Mouse (Mus musculus) heart, embryonic 15.5 days (tissue): ENCODE data around the gene Csad. TPM values are rescaled to one million over a fixed set of nuclear protein-coding genes. Genes with fewer than 3 reads are reported as not detected.

ENCODE experiments used
- ATAC-seq: fragments of 200-750 bp; cut with Nextera tagmentation; replicated peaks from 2 replicates; pipeline ENCODE4 v1.8.0; 2017; ENCODE audit warnings: low read depth, moderate TSS enrichment; ENCODE audit not compliant: insufficient number of reproducible peaks, insufficient read depth, low FRiP score
- H3K27ac ChIP-seq: fragments of 300-500 bp; sonication (generic); 2 replicates; pipeline ENCODE4 v1.5.1; 2015; ENCODE audit warnings: mild to moderate bottlenecking, inconsistent platforms
- H3K27me3 ChIP-seq: fragments of 300-500 bp; sonication (generic); 2 replicates; pipeline ENCODE4 v1.6.1; 2015; ENCODE audit warnings: inconsistent platforms
- H3K36me3 ChIP-seq: fragments of 300-500 bp; sonication (generic); 2 replicates; pipeline ENCODE4 v1.6.1; 2015; ENCODE audit warnings: mild to moderate bottlenecking, inconsistent platforms
- H3K4me1 ChIP-seq: fragments of 300-500 bp; sonication (generic); replicated peaks from 2 replicates; pipeline ENCODE4 v1.6.1; 2015; ENCODE audit warnings: inconsistent platforms
- H3K4me2 ChIP-seq: fragments of 300-500 bp; sonication (generic); 2 replicates; pipeline ENCODE4 v1.6.1; 2015; ENCODE audit warnings: inconsistent platforms, mild to moderate bottlenecking, moderate library complexity
- H3K4me3 ChIP-seq: fragments of 300-500 bp; sonication (generic); 2 replicates; pipeline ENCODE4 v1.5.1; 2015; ENCODE audit warnings: mild to moderate bottlenecking, inconsistent platforms
- H3K9ac ChIP-seq: fragments of 300-500 bp; sonication (generic); 2 replicates; pipeline ENCODE4 v1.6.1; 2015; ENCODE audit warnings: mild to moderate bottlenecking, inconsistent platforms
- H3K9me3 ChIP-seq: fragments of 300-500 bp; sonication (generic); replicated peaks from 2 replicates; pipeline ENCODE4 v1.6.1; 2016; ENCODE audit warnings: inconsistent platforms
- WGBS: fragments of 180-500 bp; shearing (Covaris S2); methylation state at CpG from one replicate; pipeline ENCODE4 v1.1.7; 2015; ENCODE audit warnings: mixed read lengths; 5-methylcytosine and 5-hydroxymethylcytosine counted together
- polyA plus RNA-seq: library from polyadenylated mRNA; unstranded; fragments of >200 nt; fragmentation: Nextera tagmentation; extraction: Ambion mirVana; gene quantifications from 2 replicates; pipeline ENCODE4 v1.2.1, GENCODE M21; 2015

Gene Csad
- polyA plus RNA-seq, 1 experiment from 2014 or later, result 31.1 TPM

DNA sequence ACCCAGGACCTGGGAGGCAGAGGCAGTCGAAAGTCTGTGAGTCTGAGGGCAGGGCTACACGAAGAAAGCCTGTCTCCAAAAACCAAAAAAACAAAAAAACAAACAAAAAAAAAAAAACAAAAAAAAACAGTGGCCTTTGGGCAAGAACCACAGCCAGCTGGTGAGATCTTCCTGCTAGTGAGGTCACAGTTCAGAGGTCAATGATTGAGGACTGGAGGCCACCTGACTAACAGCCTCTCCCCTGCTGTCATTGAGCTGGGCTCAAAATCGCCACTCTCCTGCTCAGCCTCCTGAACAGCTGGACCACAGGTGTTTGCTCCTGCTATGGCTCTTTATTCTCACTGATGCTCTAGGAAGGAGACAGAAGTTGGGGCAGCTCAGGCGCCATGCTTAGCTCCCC lies 51.9 kb downstream of the Csad start:
- no peaks in the 10 kb centered on the region for H3K9me3 ChIP-seq
- H3K36me3 ChIP-seq, result no peaks in the 10 kb centered on the region
- no peak overlapping the region for H3K4me2 ChIP-seq
- H3K9ac ChIP-seq, result no peak overlapping the region
- H3K4me3 ChIP-seq, result no peak overlapping the region
- WGBS, result 54% methylated on average over 4 of the region's 4 CpGs
- peaks cover 12% of the 10 kb centered on the region for H3K4me1 ChIP-seq
- H3K27ac ChIP-seq, result no peak overlapping the region
- H3K27me3 ChIP-seq, result no peaks in the 10 kb centered on the region
- ATAC-seq, result no peak

DNA sequence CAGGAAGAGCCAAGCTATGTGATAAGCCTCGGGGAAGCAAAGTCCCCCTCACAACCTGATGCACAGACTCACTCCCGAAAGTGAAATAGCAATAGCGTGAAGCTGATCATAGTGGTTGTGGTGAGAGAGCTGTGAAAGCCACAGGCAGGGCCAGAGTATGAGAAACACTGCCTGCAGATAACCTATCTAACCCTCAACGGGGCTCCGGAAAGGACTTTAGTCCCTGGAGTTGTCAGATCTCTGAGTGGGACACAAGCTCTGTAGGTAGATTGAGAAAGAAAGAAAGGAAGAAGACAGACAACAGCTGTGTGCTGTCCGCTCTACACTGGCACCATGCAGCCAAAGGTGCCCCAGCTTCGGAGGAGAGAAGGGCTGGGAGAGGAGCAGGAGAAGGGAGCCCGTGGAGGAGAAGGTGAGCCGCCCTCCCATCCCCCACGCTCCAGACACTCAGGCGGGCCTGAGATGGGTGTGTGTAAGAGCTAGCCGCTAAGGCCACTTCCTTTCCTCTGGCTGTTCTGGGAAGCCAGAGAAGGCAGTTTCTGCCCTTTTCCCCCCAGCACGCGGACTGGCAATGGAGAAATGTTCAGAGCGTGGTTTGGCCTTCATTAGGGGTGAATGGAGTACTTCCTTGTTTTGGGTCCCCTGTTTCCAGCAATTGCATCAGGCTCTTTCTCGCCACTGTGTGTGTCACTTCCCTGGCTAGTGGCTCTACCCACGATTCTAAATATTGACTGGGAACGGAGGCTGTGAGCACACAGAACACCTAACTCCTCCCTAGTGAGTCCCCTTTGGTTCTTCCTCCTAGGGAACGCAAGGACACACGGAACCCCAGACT lies 54.0 kb downstream of the Csad start, which contains the start of gene Soat2:
Soat2 (plus strand) TSS at position 226 of the 835 bp plus-strand sequence.
- ATAC-seq, result no peak; the same call in 1 of the 2 replicates
- Histone ChIP-seq H3K4me2 (peak within 1 kb of the TSS; percentile 40), H3K27ac (no peak within 1 kb of the TSS), H3K36me3 (no peaks in the 10 kb centered on the region), H3K9ac (no peak within 1 kb of the TSS), H3K27me3 (peaks cover 6% of the 10 kb centered on the region), H3K9me3 (no peaks in the 10 kb centered on the region), H3K4me3 (no peak within 1 kb of the TSS), H3K4me1 (peaks cover 14% of the 10 kb centered on the region)
- 31% methylated on average over 20 of the region's 20 CpGs for WGBS

DNA sequence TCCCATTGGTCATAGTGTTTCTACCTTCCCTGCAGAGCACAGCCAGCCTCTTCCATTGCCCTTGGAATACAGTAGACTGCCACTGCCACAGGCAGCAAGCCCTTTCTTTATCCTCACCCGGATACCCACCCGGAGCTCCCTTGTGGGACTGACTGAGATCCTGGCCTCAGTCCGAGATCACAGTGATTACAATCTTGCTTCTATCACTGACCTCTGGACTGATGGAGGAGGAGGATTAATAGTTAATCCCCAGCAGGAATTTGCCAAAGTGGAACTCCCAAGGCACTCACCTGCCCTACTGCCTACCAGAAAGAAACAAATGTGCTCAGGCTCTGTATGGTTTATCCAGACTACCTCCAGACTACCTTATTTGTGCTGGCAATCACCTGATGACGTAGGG lies 55.0 kb downstream of the Csad start:
- 59% methylated on average over 4 of the region's 4 CpGs for WGBS
- H3K9ac ChIP-seq, result no peak overlapping the region
- H3K27me3 ChIP-seq, result peaks cover 15% of the 10 kb centered on the region
- no peak for ATAC-seq
- no peak overlapping the region for H3K4me2 ChIP-seq
- no peak overlapping the region for H3K4me3 ChIP-seq
- no peaks in the 10 kb centered on the region for H3K36me3 ChIP-seq
- no peak overlapping the region for H3K27ac ChIP-seq
- peaks cover 20% of the 10 kb centered on the region for H3K4me1 ChIP-seq
- H3K9me3 ChIP-seq, result no peaks in the 10 kb centered on the region

DNA sequence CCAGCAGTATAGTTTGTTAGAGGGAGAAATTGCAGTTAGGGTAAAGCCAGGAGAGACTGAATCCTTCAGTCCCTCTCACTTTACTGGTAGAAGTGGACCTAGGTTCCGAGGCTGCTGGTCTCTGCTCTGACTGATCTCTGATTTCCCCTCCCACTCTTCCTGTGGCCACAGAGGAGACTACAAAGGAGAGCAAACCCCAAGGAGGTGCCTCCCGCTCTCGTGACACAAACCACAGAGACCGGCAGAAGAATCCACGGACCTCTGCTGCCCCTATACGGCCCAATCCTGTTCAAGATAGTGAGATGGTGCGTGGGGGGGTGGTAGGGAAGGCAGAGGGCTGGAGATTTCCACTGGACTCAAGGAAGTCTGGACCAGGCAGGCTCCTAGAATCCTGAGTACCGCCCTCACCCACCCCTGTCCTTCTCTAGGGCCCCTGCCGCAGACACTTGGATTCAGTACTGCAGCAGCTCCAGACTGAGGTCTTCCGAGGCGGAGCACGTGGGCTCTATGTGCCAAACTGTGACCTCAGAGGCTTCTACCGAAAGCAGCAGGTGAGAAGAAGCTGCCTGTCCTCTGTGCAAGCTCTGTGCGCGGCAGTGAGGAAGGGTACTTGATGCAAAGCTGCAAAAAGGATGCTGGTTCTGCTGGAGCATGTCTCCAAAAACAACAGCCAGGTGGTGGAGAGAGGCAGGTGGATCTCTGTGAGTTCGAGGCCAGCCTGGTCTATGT lies 56.7 kb downstream of the Csad start:
- peaks cover 32% of the 10 kb centered on the region for H3K4me1 ChIP-seq
- no peak overlapping the region for H3K27ac ChIP-seq
- peaks cover 28% of the 10 kb centered on the region for H3K27me3 ChIP-seq
- H3K9me3 ChIP-seq, result no peaks in the 10 kb centered on the region
- H3K4me2 ChIP-seq, result no peak overlapping the region
- H3K4me3 ChIP-seq, result no peak overlapping the region
- H3K9ac ChIP-seq, result no peak overlapping the region
- no peak for ATAC-seq
- WGBS, result 51% methylated on average over 16 of the region's 16 CpGs
- no peaks in the 10 kb centered on the region for H3K36me3 ChIP-seq

DNA sequence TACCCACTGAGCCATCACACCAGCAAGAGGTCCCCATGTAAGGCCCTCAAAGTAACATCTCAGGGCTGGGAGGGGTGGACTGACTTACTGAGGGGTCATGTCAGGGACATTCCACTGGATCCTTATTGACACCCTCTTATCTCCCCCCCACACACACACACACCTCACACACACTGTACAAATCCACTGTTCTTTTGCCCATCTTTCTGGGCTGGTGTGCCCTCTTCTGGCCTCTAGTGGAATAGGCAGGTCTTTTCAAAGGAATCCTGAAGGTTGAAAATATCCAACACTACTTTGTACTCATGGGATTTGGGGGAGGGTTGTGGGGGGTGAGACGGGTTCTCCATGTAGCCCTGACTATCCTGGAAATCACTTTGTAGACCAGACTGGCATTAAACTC lies 57.6 kb downstream of the Csad start:
- H3K9me3 ChIP-seq, result no peaks in the 10 kb centered on the region
- 0% methylated on average over 1 of the region's 1 CpGs for WGBS
- H3K27ac ChIP-seq, result no peak overlapping the region
- peaks cover 32% of the 10 kb centered on the region for H3K4me1 ChIP-seq
- H3K9ac ChIP-seq, result no peak overlapping the region
- H3K27me3 ChIP-seq, result peaks cover 28% of the 10 kb centered on the region
- no peaks in the 10 kb centered on the region for H3K36me3 ChIP-seq
- ATAC-seq, result no peak
- H3K4me3 ChIP-seq, result no peak overlapping the region
- no peak overlapping the region for H3K4me2 ChIP-seq

DNA sequence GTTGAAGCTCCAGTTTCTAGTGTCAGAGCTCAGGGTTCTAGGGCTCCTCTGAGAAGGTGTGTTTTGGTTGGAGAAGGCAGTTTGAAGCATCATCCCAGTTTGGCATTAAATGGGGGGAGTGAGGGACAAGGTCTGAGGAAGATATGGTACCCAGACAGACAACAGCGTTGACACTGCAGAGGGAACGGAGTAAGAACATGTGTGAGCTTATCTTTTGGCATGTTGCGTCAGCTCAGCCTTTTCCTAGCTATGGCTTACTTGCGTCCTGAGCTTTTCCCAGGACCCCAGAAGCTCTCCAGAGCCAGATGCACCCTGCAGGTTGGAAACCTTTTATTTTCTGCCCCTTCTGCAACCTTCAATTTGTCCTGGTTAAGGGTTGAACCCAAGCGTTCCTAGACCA lies 58.4 kb downstream of the Csad start:
- no peak for ATAC-seq
- Histone ChIP-seq H3K27ac (no peak overlapping the region), H3K4me1 (peaks cover 34% of the 10 kb centered on the region), H3K9ac (no peak overlapping the region), H3K9me3 (no peaks in the 10 kb centered on the region), H3K27me3 (peaks cover 28% of the 10 kb centered on the region), H3K36me3 (no peaks in the 10 kb centered on the region), H3K4me2 (no peak overlapping the region), H3K4me3 (no peak overlapping the region)
- WGBS, result 60% methylated on average over 5 of the region's 5 CpGs

DNA sequence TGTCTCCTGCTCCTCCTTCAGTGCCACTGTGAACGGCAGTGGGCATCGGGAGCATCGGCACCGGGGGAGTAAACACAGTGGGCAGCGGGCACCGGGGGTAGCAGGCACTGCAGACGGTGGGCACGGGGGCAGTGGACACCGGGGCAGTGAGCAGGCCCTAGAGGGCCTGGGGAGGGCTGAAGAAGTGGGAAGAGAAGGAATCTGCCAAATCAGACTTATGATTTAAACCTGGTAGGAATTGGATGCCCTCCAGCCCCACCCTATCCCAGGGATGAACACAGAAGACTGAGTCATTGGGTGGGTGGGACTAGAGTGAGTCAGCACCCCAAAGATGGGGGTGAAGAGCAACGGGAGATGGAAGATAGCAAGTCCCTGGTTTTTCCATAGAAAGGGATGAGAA lies 59.2 kb downstream of the Csad start:
- Histone ChIP-seq H3K4me3 (no peak overlapping the region), H3K9me3 (no peaks in the 10 kb centered on the region), H3K4me2 (no peak overlapping the region), H3K36me3 (no peaks in the 10 kb centered on the region), H3K9ac (no peak overlapping the region), H3K4me1 (peaks cover 29% of the 10 kb centered on the region), H3K27ac (no peak overlapping the region), H3K27me3 (peaks cover 28% of the 10 kb centered on the region)
- 81% methylated on average over 10 of the region's 10 CpGs for WGBS
- ATAC-seq, result no peak

DNA sequence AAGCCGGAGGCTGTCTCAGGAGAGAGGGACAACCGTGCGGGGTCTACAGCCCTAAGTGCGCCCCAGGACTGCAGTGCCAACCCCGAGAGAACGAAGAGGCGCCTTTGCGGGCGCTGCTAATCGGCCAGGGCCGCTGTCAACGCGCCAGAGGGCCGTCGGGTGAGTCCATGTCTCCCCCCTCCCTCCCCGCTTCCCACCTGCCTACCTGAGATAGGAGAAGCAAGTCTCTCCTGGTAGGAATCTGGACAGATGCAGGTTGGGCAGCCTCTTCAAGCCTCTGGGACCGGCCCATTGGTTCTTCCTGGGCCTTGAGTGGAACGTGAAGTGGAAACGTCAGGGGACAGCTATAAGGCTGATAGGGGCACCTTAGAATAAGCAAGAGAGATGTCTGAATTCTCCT lies 59.8 kb downstream of the Csad start:
- WGBS, result 12% methylated on average over 19 of the region's 19 CpGs
- peaks cover 24% of the 10 kb centered on the region for H3K4me1 ChIP-seq

DNA sequence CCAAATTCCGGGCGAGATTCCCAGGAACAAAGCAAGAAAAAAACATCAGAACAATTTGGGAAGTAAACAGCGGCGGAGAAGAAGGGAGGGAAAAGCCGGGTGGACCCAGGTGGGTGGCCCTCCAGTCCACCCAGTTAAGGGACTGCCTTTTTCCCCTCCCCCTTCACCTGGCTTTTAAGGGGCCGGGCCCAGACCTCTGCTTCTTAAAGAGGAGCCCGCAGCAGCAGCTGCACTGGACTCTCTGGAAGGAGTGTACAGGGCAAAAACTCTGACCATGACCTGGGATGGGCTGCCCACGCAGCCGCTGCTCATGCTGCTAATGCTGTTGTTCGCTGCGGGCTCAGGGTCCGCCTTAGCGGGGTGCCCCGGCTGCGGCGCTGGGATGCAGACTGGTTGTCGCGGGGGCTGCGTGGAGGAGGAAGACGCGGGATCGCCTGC lies 60.2 kb downstream of the Csad start, which contains the start of gene Igfbp6:
Igfbp6 (plus strand) TSS at position 89 of the 438 bp plus-strand sequence.
- no peak within 1 kb of the TSS for H3K27ac ChIP-seq
- H3K9me3 ChIP-seq, result no peaks in the 10 kb centered on the region
- no peaks in the 10 kb centered on the region for H3K36me3 ChIP-seq
- peak within 1 kb of the TSS; percentile 42 for H3K4me2 ChIP-seq
- peaks cover 24% of the 10 kb centered on the region for H3K4me1 ChIP-seq
- peaks cover 28% of the 10 kb centered on the region for H3K27me3 ChIP-seq
- peak within 1 kb of the TSS; percentile 0; the same call in 1 of the 2 replicates for H3K9ac ChIP-seq
- no peak for ATAC-seq
- peak within 1 kb of the TSS; percentile 9; the same call in 1 of the 2 replicates for H3K4me3 ChIP-seq
- WGBS, result 20% methylated on average over 22 of the region's 22 CpGs

More for the DNA sequence above, 59.8 kb downstream of the Csad start:
- Histone ChIP-seq H3K9ac (peak overlapping the region; percentile 0; the same call in 1 of the 2 replicates), H3K27ac (no peak overlapping the region), H3K9me3 (no peaks in the 10 kb centered on the region), H3K4me2 (peak overlapping the region; percentile 42), H3K36me3 (no peaks in the 10 kb centered on the region), H3K4me3 (peak overlapping the region; percentile 9; the same call in 1 of the 2 replicates), H3K27me3 (peaks cover 28% of the 10 kb centered on the region)
- no peak for ATAC-seq

DNA sequence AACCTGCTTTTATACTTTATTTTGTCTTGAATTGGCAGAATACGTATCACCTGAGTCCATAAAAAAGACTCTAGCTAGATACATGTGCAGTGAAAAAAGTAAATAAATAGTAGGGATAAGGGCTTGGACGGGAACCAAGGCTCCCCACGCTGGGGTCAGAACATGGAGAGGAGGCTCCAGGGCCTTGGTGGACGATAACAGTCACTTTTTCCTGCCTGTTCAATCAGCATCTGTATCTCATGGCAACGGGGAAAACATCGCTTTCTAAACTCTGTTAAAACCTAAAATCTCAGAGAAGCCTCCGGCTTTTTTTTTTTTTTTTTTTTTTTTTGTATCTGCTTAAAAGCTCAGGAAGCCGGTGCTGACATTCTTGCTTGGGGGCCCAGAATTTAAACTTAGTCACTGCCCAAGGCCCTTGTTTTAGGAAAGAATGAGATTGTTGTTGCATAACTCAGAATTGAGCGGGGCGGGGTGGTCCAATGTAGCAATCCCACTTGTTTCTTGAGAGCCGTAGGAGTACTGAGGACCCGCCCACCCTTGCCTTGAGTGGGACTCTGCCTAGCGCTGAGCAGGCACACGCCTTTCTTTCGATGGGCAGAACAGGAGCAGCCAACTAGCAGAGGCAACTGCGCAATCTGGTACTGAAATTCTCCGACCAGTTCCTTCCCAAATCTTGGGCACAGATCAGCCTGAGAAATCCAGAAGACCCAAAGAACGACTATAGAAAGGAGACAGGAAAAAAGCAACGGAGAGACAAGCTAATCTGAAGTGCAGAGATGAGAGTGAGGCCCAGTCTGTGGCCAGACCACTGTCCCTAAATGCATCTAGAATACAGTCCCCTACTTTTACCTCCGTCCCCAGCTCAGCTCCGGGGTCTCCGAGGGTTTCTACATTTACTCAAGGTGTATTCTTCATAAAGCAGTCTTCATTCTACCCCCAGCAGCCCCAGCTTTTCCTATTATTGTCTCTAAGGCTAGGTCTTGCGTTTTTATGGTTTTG lies 61.3 kb downstream of the Csad start:
- Histone ChIP-seq H3K9ac (no peak overlapping the region), H3K4me3 (no peak overlapping the region), H3K9me3 (no peaks in the 10 kb centered on the region), H3K4me1 (peaks cover 24% of the 10 kb centered on the region), H3K27ac (no peak overlapping the region), H3K4me2 (no peak overlapping the region), H3K27me3 (peaks cover 28% of the 10 kb centered on the region), H3K36me3 (no peaks in the 10 kb centered on the region)
- WGBS, result 53% methylated on average over 23 of the region's 23 CpGs
- 0 out of 2 replicates have a peak, but pooled peaks have one; percentile 38 for ATAC-seq
